Mouse (Mus musculus) C2C12 (cell line): ENCODE measurements around the gene Chchd10.

Source experiments
- CEBPB ChIP-seq: IDR thresholded peaks from one replicate; pipeline ENCODE4 v1.6.1; 2011; ENCODE audit warnings: low read depth, mild to moderate bottlenecking, control low read depth, moderate library complexity
- CTCF ChIP-seq: IDR thresholded peaks from one replicate; pipeline ENCODE4 v1.5.1; 2011; ENCODE audit not compliant: control insufficient read depth, insufficient read depth, insufficient read length
- MAX ChIP-seq: IDR thresholded peaks from one replicate; pipeline ENCODE4 v1.6.1; 2011; ENCODE audit warnings: mild to moderate bottlenecking, control low read depth
- USF1 ChIP-seq: IDR thresholded peaks from one replicate; pipeline ENCODE4 v1.6.1; 2011; ENCODE audit warnings: low read depth, mild to moderate bottlenecking, control low read depth, moderate library complexity

GRCm38 (mm10) chr10:75949053-75950045, 16.4 kb downstream of the Chchd10 start:
- no peak for TF ChIP-seq CTCF
- no peak for TF ChIP-seq USF1
- no peak for TF ChIP-seq MAX
- no peak for TF ChIP-seq CEBPB
